14 mouse cellular contexts compared by ENCODE assay signal in the genomic region with DNA sequence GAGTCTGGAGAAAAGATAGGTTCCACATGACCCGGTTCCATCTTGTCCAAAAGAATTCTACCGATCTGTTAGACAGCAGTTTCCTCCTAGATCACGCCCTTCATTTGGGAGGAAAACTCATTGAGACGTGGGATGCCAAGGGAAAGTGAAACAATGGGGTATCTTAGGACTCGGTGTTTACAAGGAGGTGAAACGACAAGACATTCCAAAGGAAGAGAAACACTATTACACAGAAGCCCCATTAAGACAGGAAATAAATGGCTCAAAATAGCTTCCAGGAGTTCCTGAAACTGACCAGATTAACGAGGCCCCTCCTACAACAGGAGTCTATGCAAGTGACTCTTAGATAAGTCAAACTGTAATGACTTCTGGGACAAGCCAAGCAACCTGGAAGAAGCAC. TPM values are rescaled to one million over a fixed set of nuclear protein-coding genes. Genes with fewer than 3 reads are reported as not detected.
DNase-seq lines count a peak whose midpoint lies in the region; ATAC-seq and TF ChIP-seq lines count a peak whose summit lies in the region.
"Had no signal": no experiment of that assay in that cellular context is flagged by ENCODE, and none has a peak within 500 bp of the region (broad histone marks: within the 10 kb centered on the region; RNA-seq: fewer than 3 reads in every experiment).

No protein-coding gene starts in this region.

- H3K4me1 ChIP-seq in forebrain, embryonic 10.5 days: peaks cover 10% of the 10 kb centered on the region
- H3K4me1 ChIP-seq in forebrain, embryonic 12.5 days: peaks cover 2% of the 10 kb centered on the region; the same call in 1 of the 2 replicates
- peaks cover 11% of the 10 kb centered on the region for H3K4me1 ChIP-seq in kidney, embryonic 15.5 days
- peaks cover 39% of the 10 kb centered on the region for H3K4me1 ChIP-seq in bone marrow macrophage, adult 2 months (ENCODE audit: control insufficient read depth, insufficient read depth, low read length)
- H3K4me1 ChIP-seq in lung, postnatal 0 days (ENCODE audit: insufficient read depth, low read depth, low read length): peaks cover 6% of the 10 kb centered on the region; the same call in 1 of the 2 replicates
- H3K4me1 ChIP-seq: midbrain, embryonic 15.5 days; neural tube, embryonic 12.5 days had no signal

- TF ChIP-seq POLR2A in bone marrow macrophage, adult 2 months (IDR thresholded peaks at IDR 0.05; ENCODE audit: borderline replicate concordance, low read depth, low read length): no peak

- no peaks in the 10 kb centered on the region for H3K9me3 ChIP-seq in forebrain, embryonic 10.5 days
- H3K9me3 ChIP-seq in forebrain, embryonic 12.5 days: no peaks in the 10 kb centered on the region
- H3K9me3 ChIP-seq in kidney, embryonic 15.5 days (replicated peaks): no peaks in the 10 kb centered on the region
- H3K9me3 ChIP-seq in lung, postnatal 0 days (ENCODE audit: low read length): no peaks in the 10 kb centered on the region
- H3K9me3 ChIP-seq: midbrain, embryonic 15.5 days; neural tube, embryonic 12.5 days had no signal

- intact Hi-C loops in left cerebral cortex, adult 2 months (cut with DNase I): loop anchor here (2.0 kb wide), 1 partner anchor 21 kb away; no protein-coding TSS in a partner anchor

- peak overlapping the region; percentile 54 for H3K27ac ChIP-seq in forebrain, embryonic 10.5 days
- no peak overlapping the region for H3K27ac ChIP-seq in forebrain, embryonic 12.5 days
- 0 out of 2 replicates have a peak overlapping the region, but pooled peaks have one; percentile 52 for H3K27ac ChIP-seq in kidney, embryonic 15.5 days
- H3K27ac ChIP-seq in bone marrow macrophage, adult 2 months (ENCODE audit: insufficient read depth, low read depth, low read length): peak overlapping the region; percentile 10
- H3K27ac ChIP-seq in lung, postnatal 0 days (ENCODE audit: low read length): peak overlapping the region; percentile 54
- H3K27ac ChIP-seq in left cerebral cortex, adult 2 months: no peak overlapping the region
- H3K27ac ChIP-seq: hindbrain, postnatal 0 days; liver, embryonic 14.5 days; midbrain, embryonic 15.5 days; neural tube, embryonic 12.5 days had no signal

- H3K4me3 ChIP-seq in forebrain, embryonic 10.5 days: no peak overlapping the region
- no peak overlapping the region for H3K4me3 ChIP-seq in forebrain, embryonic 12.5 days (replicated peaks)
- H3K4me3 ChIP-seq in kidney, embryonic 15.5 days (replicated peaks): no peak overlapping the region
- H3K4me3 ChIP-seq in bone marrow macrophage, adult 2 months (ENCODE audit: insufficient read depth, low read length): no peak overlapping the region
- H3K4me3 ChIP-seq in lung, postnatal 0 days (ENCODE audit: low read depth, low read length): no peak overlapping the region
- H3K4me3 ChIP-seq in left cerebral cortex, adult 2 months: no peak overlapping the region
- H3K4me3 ChIP-seq: erythroblast, embryonic 14.5 days; midbrain, embryonic 15.5 days; neural tube, embryonic 12.5 days had no signal

- no peak for DNase-seq in forebrain, embryonic 10.5 days (ENCODE audit: extremely low spot score, low spot score)
- no peak for DNase-seq in kidney, postnatal 4 days
- peak; percentile 39 for DNase-seq in lung, postnatal 0 days (ENCODE audit: low spot score)
- no peak for DNase-seq in thymus, postnatal 10 days (ENCODE audit: low spot score in 2 of 2)
- DNase-seq in left cerebral cortex, adult 2 months (ENCODE audit: extremely low spot score in 1 of 2, low spot score in 2 of 2): no peak
- DNase-seq: adrenal gland, postnatal 10 days had no signal

- peaks cover 18% of the 10 kb centered on the region for H3K27me3 ChIP-seq in forebrain, embryonic 10.5 days (ENCODE audit: poor library complexity, severe bottlenecking)
- peaks cover 9% of the 10 kb centered on the region for H3K27me3 ChIP-seq in forebrain, embryonic 12.5 days
- H3K27me3 ChIP-seq in kidney, embryonic 15.5 days: no peaks in the 10 kb centered on the region
- H3K27me3 ChIP-seq in lung, postnatal 0 days (replicated peaks; ENCODE audit: insufficient read depth, low read length): no peaks in the 10 kb centered on the region
- H3K27me3 ChIP-seq: midbrain, embryonic 15.5 days; neural tube, embryonic 12.5 days had no signal

- peak; percentile 40; the same call in 1 of the 2 replicates for TF ChIP-seq EP300 in lung, postnatal 0 days (IDR thresholded peaks at IDR 0.05)

- H3K36me3 ChIP-seq in forebrain, embryonic 10.5 days (replicated peaks): no peaks in the 10 kb centered on the region
- H3K36me3 ChIP-seq in forebrain, embryonic 12.5 days (replicated peaks): no peaks in the 10 kb centered on the region
- no peaks in the 10 kb centered on the region for H3K36me3 ChIP-seq in kidney, embryonic 15.5 days
- no peaks in the 10 kb centered on the region for H3K36me3 ChIP-seq in lung, postnatal 0 days (ENCODE audit: insufficient read depth, low read length)
- H3K36me3 ChIP-seq: midbrain, embryonic 15.5 days; neural tube, embryonic 12.5 days had no signal

- WGBS in forebrain, embryonic 10.5 days: 75% methylated on average over 7 of the region's 7 CpGs
- 74% methylated on average over 7 of the region's 7 CpGs for WGBS in forebrain, embryonic 12.5 days
- 55% methylated on average over 7 of the region's 7 CpGs for WGBS in kidney, embryonic 15.5 days
- WGBS in lung, postnatal 0 days: 26% methylated on average over 7 of the region's 7 CpGs

- ATAC-seq in forebrain, embryonic 12.5 days (ENCODE audit: low FRiP score): no peak
- no peak for ATAC-seq in kidney, embryonic 15.5 days (replicated peaks; ENCODE audit: low FRiP score)
- peak; percentile 14 for ATAC-seq in lung, postnatal 0 days
- ATAC-seq: hindbrain, postnatal 0 days; midbrain, embryonic 15.5 days had no signal

- no peak for TF ChIP-seq CTCF in bone marrow macrophage, adult 2 months (IDR thresholded peaks at IDR 0.05; ENCODE audit: low read depth, low read length)
- TF ChIP-seq CTCF in lung, postnatal 0 days (IDR thresholded peaks at IDR 0.05): no peak
- no peak for TF ChIP-seq CTCF in left cerebral cortex, adult 2 months (IDR thresholded peaks at IDR 0.05)

- no peak overlapping the region for H3K9ac ChIP-seq in forebrain, embryonic 12.5 days
- H3K9ac ChIP-seq in kidney, embryonic 15.5 days: no peak overlapping the region
- no peak overlapping the region for H3K9ac ChIP-seq in lung, postnatal 0 days (replicated peaks; ENCODE audit: low read depth)
- H3K9ac ChIP-seq: liver, embryonic 14.5 days; midbrain, embryonic 15.5 days; neural tube, embryonic 12.5 days had no signal

- H3K4me2 ChIP-seq in forebrain, embryonic 12.5 days: no peak overlapping the region
- peak overlapping the region; percentile 14; the same call in 1 of the 2 replicates for H3K4me2 ChIP-seq in kidney, embryonic 15.5 days
- H3K4me2 ChIP-seq in lung, postnatal 0 days (replicated peaks; ENCODE audit: low read depth, low read length): no peak overlapping the region
- H3K4me2 ChIP-seq: midbrain, embryonic 15.5 days; neural tube, embryonic 12.5 days had no signal

RNA-seq across cellular contexts. Expression of a gene that starts 5.1 kb away (rescaled TPM):
- 24.8 and 28.3 TPM in 2 replicates for polyA plus RNA-seq in forebrain, embryonic 10.5 days (2016; fragmentation: Nextera tagmentation; extraction: Ambion mirVana)
- polyA plus RNA-seq in forebrain, embryonic 12.5 days (2016; fragmentation: Nextera tagmentation; extraction: Ambion mirVana): 39.9 and 77.3 TPM in 2 replicates
- polyA plus RNA-seq in kidney, embryonic 15.5 days (2015; fragmentation: Nextera tagmentation; extraction: Ambion mirVana): 46.7 and 51.3 TPM in 2 replicates
- 52.4 and 55.9 TPM in 2 replicates for polyA plus RNA-seq in bone marrow macrophage, adult 2 months (2012; ENCODE audit: insufficient read depth, insufficient read length, missing spikeins)
- polyA plus RNA-seq in lung, postnatal 0 days (2015; fragmentation: Nextera tagmentation; extraction: Ambion mirVana): 88.0 and 114 TPM in 2 replicates
- total RNA-seq in left cerebral cortex, adult 2 months (2021): 100 to 1,000 TPM; 297 to 299 TPM

Comparison
In these comparisons a context has a peak if more than half of its experiments do, and no peak if none do; other contexts are left out.
1. H3K27ac ChIP-seq: peak in forebrain, embryonic 10.5 days (single experiment), kidney, embryonic 15.5 days (single experiment), bone marrow macrophage, adult 2 months (single experiment) and lung, postnatal 0 days (single experiment); none in forebrain, embryonic 12.5 days (single experiment) and left cerebral cortex, adult 2 months (single experiment).